Mouse (Mus musculus) thymus, adult 2 months (tissue): ENCODE data around the gene Dnase2b. TPM values are rescaled to one million over a fixed set of nuclear protein-coding genes. Genes with fewer than 3 reads are reported as not detected.

Source experiments
- DNase-seq: peaks from one replicate; pipeline ENCODE4 v3.0.0; 2021
- H3K27ac ChIP-seq: fragments of 200-500 bp; 2 replicates; pipeline ENCODE4 v1.5.1; 2012; ENCODE audit warnings: low read length, control low read depth; ENCODE audit not compliant: control insufficient read depth, insufficient read depth
- H3K27me3 ChIP-seq: fragments of 200-500 bp; 2 replicates; pipeline ENCODE4 v1.6.1; 2012; ENCODE audit warnings: mild to moderate bottlenecking, low read length, moderate library complexity, mixed read lengths; ENCODE audit not compliant: control insufficient read depth, insufficient read depth
- H3K36me3 ChIP-seq: fragments of 200-500 bp; 2 replicates; pipeline ENCODE4 v1.6.1; 2012; ENCODE audit warnings: mild to moderate bottlenecking, low read length, moderate library complexity; ENCODE audit not compliant: control insufficient read depth, insufficient read depth
- H3K4me1 ChIP-seq: fragments of 200-500 bp; replicated peaks from 2 replicates; pipeline ENCODE4 v1.6.1; 2012; ENCODE audit warnings: low read length; ENCODE audit not compliant: control insufficient read depth, insufficient read depth
- H3K4me3 ChIP-seq: fragments of 200-500 bp; 2 replicates; pipeline ENCODE4 v1.5.1; 2012; ENCODE audit warnings: mild to moderate bottlenecking, low read length, control low read depth, moderate library complexity; ENCODE audit not compliant: control insufficient read depth, insufficient read depth
- CTCF ChIP-seq: fragments of 200-500 bp; IDR thresholded peaks from 2 replicates; pipeline ENCODE4 v1.5.1; 2012; ENCODE audit warnings: mild to moderate bottlenecking, control low read depth, low read length, moderate library complexity, borderline replicate concordance; ENCODE audit not compliant: control insufficient read depth, poor library complexity, insufficient read depth; ENCODE audit errors: extremely low read depth
- POLR2A ChIP-seq: fragments of 200-500 bp; IDR thresholded peaks from 2 replicates; pipeline ENCODE4 v1.6.1; 2012; ENCODE audit warnings: mild to moderate bottlenecking, low read length, control low read depth, moderate library complexity; ENCODE audit not compliant: control insufficient read depth, poor library complexity, insufficient read depth; ENCODE audit errors: extremely low read depth
- WGBS: fragments of 180-500 bp; shearing (Covaris S2); methylation state at CpG from one replicate; pipeline ENCODE4 v1.1.7; 2018; 5-methylcytosine and 5-hydroxymethylcytosine counted together
- polyA plus RNA-seq: library from polyadenylated mRNA; depleted of rRNA; stranded (reverse); fragments of >200 nt; gene quantifications from 2 replicates; pipeline ENCODE4 v1.2.3, GENCODE M21; 2012

Dnase2b gene
- polyA plus RNA-seq, 1 experiment: not detected

DNA sequence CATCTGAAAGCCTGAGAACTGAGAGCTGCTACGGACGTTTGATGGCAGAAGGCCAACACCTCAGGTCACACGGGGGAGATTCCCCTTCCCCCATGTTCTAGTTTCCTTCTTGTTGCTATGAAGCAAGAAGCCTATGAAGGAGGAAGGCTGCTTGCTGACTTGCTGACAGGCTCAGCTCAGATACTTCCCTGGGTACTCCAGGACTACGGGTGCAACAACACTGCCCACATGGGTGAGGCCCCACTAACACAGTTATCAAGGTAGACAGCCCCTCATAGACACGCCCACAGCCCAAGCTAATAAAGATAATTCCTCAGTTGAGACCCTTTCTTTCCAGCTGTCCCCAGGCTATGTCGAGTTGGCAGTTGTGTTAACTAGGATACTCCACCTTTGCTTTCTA is 38.3 kb upstream of the Dnase2b start:
- no peak for TF ChIP-seq POLR2A
- H3K27ac ChIP-seq: no peak overlapping the region
- no peak overlapping the region for H3K4me3 ChIP-seq
- DNase-seq: no peak
- no peaks in the 10 kb centered on the region for H3K27me3 ChIP-seq
- no peaks in the 10 kb centered on the region for H3K4me1 ChIP-seq
- H3K36me3 ChIP-seq: no peaks in the 10 kb centered on the region
- 60% methylated on average over 6 of the region's 6 CpGs for WGBS

DNA sequence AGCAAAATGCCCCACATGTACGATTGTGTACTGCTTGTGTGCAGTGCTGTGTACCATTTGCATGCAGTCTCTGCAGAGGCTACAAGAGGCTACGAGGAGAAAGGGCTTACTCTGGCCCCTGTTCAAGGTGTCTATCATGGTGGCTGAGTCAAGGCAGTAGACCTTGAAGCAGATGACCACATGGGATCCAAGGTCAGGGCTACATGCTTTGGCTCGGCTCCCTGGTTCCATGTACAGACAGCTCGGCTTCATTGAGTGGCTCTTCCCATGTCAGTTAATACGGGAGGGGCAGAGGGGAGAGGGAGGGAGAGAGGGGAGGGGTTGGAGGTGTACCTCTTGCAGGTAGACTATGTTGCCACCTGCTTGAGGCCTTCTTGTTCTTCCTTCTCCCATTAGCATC is 37.0 kb upstream of the Dnase2b start:
- Histone ChIP-seq H3K36me3 (no peaks in the 10 kb centered on the region), H3K27me3 (no peaks in the 10 kb centered on the region), H3K27ac (no peak overlapping the region), H3K4me1 (no peaks in the 10 kb centered on the region), H3K4me3 (no peak overlapping the region)
- TF ChIP-seq CTCF (no peak), POLR2A (no peak)
- no peak for DNase-seq
- 93% methylated on average over 5 of the region's 5 CpGs for WGBS

DNA sequence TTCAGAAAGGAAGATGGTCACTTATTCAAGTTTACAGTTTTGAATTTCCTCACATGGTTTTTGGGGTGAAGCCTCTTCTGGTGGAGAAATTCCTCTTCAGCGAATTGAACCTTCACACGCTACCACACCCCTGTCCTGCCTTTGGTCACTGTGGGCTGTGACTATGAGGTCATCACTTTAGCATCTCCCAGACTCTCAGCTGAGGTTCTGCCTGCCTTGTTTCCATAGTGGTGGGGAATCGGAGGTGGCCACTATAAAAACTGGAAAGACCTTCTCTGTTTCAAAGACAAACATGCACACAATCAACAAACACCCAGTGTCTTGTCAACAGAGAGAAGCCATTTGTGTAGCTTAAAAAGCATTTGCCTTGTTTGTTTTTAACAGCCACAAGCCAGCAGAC is 35.8 kb upstream of the Dnase2b start, which contains the start of gene 4930503B20Rik:
TSS of gene 4930503B20Rik (minus strand) at position 101 of the 400 bp plus-strand sequence.
- DNase-seq: no peak
- no peak within 1 kb of the TSS for H3K4me3 ChIP-seq
- no peaks in the 10 kb centered on the region for H3K27me3 ChIP-seq
- TF ChIP-seq CTCF: no peak
- no peak for TF ChIP-seq POLR2A
- H3K27ac ChIP-seq: no peak within 1 kb of the TSS
- H3K36me3 ChIP-seq: no peaks in the 10 kb centered on the region
- 96% methylated on average over 3 of the region's 3 CpGs for WGBS
- no peaks in the 10 kb centered on the region for H3K4me1 ChIP-seq

DNA sequence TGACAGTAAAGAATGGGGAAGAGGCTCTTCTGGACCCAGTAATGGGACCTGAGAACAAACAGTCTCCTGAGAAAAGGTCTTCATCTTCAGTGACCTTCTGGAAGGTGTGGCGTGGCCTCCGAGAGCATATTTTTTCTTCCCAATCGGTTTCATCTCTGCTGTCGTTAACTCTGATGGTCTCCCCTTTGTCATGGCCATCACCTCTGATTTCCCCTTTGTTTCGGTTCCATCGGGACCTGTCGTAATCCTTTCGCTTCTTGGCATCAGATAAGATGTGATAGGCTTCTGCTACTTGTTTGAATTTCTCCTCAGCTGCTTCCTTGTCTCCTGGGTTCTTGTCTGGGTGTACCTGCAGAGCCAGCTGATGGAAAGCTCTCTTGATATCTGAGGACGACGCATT is 35.3 kb upstream of the Dnase2b start:
- TF ChIP-seq POLR2A (no peak), CTCF (no peak)
- Histone ChIP-seq H3K4me1 (no peaks in the 10 kb centered on the region), H3K36me3 (no peaks in the 10 kb centered on the region), H3K27me3 (no peaks in the 10 kb centered on the region), H3K27ac (no peak overlapping the region), H3K4me3 (no peak overlapping the region)
- DNase-seq: no peak
- 96% methylated on average over 10 of the region's 10 CpGs for WGBS

GRCm38 (mm10) chr3:146649311-146649894 is 34.0 kb upstream of the Dnase2b start:
- Histone ChIP-seq H3K4me3 (no peak overlapping the region), H3K4me1 (no peaks in the 10 kb centered on the region), H3K36me3 (no peaks in the 10 kb centered on the region), H3K27ac (no peak overlapping the region), H3K27me3 (no peaks in the 10 kb centered on the region)
- no peak for TF ChIP-seq CTCF
- TF ChIP-seq POLR2A: no peak
- DNase-seq: no peak
- WGBS: 89% methylated on average over 10 of the region's 10 CpGs

- H3K4me3 ChIP-seq: no peak overlapping the region
- DNase-seq: no peak
- H3K27ac ChIP-seq: no peak overlapping the region
- H3K27me3 ChIP-seq: no peaks in the 10 kb centered on the region
- no peaks in the 10 kb centered on the region for H3K4me1 ChIP-seq
- WGBS: 70% methylated on average over 4 of the region's 4 CpGs
- H3K36me3 ChIP-seq: no peaks in the 10 kb centered on the region
- TF ChIP-seq CTCF: no peak
- no peak for TF ChIP-seq POLR2A
Measured at GRCm38 (mm10) chr3:146641818-146642427, 26.5 kb upstream of the Dnase2b start.
